Mouse (Mus musculus) ES-E14 (cell line): ENCODE data around the gene Kbtbd2.

ENCODE experiments used
- MAFK ChIP-seq: IDR thresholded peaks from 2 replicates; pipeline ENCODE4 v1.6.1; 2014; ENCODE audit warnings: mild to moderate bottlenecking, low read depth, low read length, inconsistent platforms; ENCODE audit not compliant: insufficient read depth
- ZC3H11A ChIP-seq: IDR thresholded peaks from 2 replicates; pipeline ENCODE4 v1.6.1; 2012; ENCODE audit warnings: low read depth, mild to moderate bottlenecking, inconsistent platforms, low read length, borderline replicate concordance
- ZNF384 ChIP-seq: IDR thresholded peaks from 2 replicates; pipeline ENCODE4 v1.6.1; 2012; ENCODE audit warnings: low read depth, low read length, inconsistent platforms

DNA sequence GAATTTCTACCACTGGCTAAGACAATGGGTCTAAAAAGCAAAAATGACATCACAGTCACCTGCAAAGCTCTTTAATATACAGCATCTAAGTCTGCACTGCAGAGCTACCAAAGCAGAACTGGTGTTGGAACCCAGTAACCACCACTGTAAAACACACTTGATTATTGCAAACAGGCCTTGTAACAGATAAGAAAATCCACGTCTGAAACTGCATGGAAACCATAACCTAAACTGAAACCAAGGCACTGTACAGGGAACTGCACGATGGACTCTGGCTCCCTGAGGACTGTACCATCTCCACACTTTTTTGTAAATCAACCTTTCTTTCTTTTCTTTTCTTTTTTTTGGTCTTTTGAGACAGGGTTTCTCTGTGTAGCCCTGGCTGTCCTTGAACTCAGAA is 9.9 kb downstream of the Kbtbd2 start:
- TF ChIP-seq ZC3H11A, result no peak
- TF ChIP-seq ZNF384, result no peak
- no peak for TF ChIP-seq MAFK
